Mouse (Mus musculus) lung, postnatal 36 days (tissue): Measurements from ENCODE around the gene Ccr1l1.

ENCODE experiments used
- DNase-seq: peaks from one replicate; pipeline ENCODE4 v3.0.0; 2022; ENCODE audit warnings: mixed read lengths

Ccr1l1 gene

GRCm38 (mm10) chr9:123957911-123958413, 20.2 kb downstream of the Ccr1l1 start:
- no peak for DNase-seq

GRCm38 (mm10) chr9:123956892-123957291, 21.3 kb downstream of the Ccr1l1 start:
- no peak for DNase-seq

DNA sequence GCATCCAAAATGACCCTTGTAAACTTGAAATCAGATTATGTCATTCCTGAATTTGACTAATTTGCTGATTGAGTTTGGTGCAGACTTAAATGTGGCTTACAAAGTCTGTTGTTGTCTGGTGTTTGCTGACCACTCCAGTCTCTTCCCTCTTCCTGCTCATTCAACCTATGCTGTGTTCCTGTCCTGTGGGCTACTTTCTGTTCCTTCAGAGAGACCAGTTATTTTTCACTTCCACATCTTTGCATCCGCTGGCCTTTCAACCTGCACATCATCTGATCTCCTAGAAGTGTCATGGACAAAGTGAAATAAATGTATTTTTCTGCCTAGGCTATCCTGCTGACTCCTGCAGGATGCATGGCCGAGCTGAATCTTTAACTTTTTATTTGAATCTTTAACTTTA, 24.7 kb downstream of the Ccr1l1 start:
- DNase-seq: peak; percentile 19

DNA sequence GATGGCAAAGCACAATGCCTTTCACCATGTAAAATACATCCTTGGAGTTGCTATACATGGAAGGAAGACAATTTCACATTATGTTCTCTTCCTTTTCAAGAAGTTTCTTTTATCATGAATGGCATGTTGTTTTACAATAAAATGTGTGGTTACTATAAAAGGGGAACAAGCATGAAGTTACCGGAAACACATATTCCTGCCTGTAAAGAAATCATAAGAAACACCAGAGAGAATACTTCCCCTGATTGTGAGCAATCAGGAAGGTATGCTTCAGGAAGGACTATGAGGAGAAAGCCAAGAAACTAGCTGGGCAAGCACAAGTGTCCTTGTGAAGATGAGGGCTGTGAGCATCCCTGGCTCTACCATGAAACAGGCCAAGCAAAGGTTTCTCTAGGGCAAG, 27.0 kb downstream of the Ccr1l1 start:
- DNase-seq: no peak

DNA sequence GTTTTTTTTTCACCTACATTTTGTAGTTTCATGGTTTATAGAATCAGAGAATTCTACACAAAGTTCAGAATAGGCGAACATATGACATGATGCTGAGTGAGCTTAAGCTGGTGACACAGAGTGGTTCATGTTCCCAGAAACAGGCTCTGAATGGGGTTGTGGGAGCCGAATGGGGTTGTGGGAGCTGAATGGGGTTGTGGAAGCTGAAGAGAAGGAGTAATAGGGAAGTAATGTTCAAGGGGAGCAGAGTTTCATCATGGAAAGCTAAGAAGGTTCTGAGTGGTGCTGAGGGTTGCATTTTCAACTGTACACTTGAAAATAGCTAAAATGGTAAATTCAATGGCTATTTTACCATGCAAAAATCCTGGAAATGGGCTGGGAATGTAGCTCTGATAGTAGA, 28.8 kb downstream of the Ccr1l1 start:
- peak; percentile 17 for DNase-seq

GRCm38 (mm10) chr9:123947815-123948214, 30.4 kb downstream of the Ccr1l1 start:
- no peak for DNase-seq

DNA sequence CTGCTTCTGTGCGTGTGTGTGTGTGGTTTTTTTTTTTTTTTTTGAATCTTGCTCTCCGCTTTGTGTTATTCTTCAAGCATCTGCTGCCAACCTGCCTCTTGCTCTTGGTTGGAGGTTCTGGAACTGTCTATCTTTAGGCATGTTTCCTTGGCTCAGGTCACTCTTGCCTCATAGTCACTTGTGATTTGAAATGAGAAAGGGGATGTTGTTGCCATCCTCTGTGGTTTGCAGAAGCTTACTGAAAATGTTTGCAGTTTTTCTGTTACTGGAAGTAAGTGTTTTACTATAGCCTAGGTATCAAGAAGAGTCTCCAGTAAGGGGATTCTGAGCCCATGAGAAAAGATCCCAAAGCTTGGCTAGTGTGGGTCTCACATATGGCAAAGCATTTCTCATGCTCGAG, 36.2 kb downstream of the Ccr1l1 start:
- peak; percentile 44 for DNase-seq

GRCm38 (mm10) chr9:123941316-123941715, 36.9 kb downstream of the Ccr1l1 start:
- peak; percentile 59 for DNase-seq

GRCm38 (mm10) chr9:123940628-123941027, 37.6 kb downstream of the Ccr1l1 start:
- no peak for DNase-seq

GRCm38 (mm10) chr9:123940168-123940567, 38.0 kb downstream of the Ccr1l1 start:
- DNase-seq: no peak

DNA sequence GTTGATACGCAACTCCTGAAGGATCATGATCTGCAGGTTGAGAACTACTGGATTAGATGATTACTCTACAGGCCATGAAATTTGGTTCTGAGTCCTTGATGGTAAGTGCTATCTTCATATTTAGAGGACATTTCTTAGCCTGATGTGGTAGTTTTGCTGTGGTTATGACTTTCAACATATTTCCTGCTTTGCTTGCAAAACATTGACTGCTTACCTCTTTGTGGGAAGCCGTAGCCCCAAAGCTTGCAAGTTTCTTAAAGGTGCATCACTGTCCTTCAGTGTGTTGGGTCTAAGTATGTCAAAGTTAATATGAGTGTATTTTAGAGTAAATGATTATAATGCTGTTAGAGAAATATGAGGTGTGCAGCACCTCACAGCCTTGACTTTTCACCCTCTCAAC, 40.2 kb downstream of the Ccr1l1 start:
- DNase-seq: peak; percentile 43

- peak; percentile 44 for DNase-seq
Observed at GRCm38 (mm10) chr9:123936604-123937280, 41.5 kb downstream of the Ccr1l1 start.

- no peak for DNase-seq
Observed at GRCm38 (mm10) chr9:123935776-123936175, 42.4 kb downstream of the Ccr1l1 start.

- no peak for DNase-seq
Observed at GRCm38 (mm10) chr9:123935346-123935745, 42.9 kb downstream of the Ccr1l1 start.

DNA sequence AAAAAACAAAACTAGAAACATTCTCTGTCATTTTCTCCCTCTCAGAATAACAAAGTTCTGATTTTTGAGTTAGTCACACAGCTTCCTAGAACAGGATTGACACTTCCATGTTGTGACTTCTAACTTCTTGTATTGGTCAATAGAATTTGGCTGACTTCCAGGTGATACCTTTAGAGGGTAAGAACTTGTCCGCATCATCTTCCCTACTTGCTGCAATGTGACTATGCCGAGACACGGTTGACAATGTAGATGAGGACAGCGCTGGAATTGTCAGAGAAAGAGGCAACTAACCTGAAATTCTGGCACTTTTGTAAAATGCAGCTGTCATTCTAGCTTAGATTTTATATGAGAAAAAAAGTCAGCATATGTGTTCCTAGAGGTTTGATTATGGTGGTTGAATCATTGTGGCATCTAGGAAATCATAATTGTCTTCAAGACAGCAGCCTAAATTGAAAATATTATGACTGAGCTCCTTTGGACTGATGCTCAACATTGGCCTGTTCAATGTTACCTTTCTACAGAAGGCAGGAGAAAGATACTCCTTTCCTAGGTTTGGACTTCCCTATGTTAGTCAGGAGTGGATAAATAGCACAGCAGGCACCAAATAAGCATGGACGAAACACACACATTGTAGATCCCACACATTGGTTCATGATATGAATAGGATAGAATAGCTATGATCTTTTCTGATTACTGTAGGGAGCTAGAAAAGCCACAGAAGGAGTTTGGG, 44.3 kb downstream of the Ccr1l1 start:
- no peak for DNase-seq

- DNase-seq: no peak
Observed at GRCm38 (mm10) chr9:123932911-123933675, 45.1 kb downstream of the Ccr1l1 start.

DNA sequence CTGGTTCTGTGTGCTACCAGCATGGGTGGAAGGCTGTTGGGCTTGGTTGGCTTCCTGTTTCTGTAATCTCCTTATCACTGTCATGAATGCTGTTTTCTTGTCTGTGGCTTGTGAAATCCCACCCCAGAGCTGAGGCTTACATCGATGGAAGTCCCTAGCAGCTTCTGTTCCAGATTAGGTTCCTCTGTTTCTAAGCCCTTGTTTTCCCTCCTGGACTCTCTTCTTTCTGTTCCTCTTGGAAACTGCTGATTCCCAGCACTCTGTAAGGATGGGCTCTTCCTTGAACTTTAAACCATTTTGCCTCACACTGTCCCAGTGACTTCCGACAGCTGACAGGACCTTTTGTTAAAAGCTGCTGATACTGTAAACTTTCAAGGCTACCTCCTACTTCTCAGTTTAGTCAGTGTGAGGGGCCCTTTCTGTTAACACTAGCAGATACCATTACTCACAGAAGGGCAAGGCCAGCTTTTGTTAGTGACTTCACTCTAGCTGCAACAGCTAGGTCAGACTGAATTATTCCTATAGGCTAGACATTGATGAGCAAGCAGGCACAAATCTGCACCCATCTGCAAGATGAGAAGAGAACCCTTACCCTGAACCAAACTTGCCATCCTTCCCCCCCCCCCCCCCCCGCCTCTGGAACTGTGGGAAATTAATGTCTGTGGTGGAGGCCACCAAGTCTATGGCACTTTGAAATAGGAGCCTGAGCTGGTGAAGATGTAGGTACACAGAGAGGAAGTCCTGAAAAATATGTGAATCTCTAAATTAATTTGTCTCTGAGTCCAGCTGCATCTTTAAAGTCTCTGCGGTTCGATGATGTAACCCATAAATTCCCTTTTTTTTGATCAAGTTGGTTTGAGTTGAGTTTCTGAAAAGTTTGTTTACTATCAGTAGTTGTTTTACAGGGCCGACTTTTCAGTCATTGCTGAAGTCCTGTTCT, 46.2 kb downstream of the Ccr1l1 start:
- DNase-seq: peak; percentile 63

- no peak for DNase-seq
Observed at GRCm38 (mm10) chr9:123930926-123931325, 47.3 kb downstream of the Ccr1l1 start.

GRCm38 (mm10) chr9:123930476-123930875, 47.7 kb downstream of the Ccr1l1 start:
- no peak for DNase-seq

DNA sequence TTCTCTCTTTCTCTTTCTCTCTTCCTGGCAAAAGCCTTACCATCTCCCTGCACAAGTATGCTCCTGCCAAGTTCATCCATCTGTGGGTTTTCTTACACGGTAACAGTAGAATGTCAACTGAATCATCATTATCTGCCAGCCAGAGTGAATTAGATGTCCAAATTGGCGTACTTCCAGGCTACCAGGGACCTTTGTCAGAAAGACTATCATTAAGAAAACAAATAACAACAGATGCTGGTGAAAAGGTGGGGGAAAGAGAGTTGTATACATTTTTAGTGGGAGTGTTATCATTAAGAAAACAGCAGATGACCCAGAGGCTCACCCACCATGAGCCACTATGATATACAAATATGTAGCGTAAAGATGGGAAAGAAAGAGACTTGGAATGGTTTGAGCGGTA, 48.3 kb downstream of the Ccr1l1 start:
- DNase-seq: no peak

DNA sequence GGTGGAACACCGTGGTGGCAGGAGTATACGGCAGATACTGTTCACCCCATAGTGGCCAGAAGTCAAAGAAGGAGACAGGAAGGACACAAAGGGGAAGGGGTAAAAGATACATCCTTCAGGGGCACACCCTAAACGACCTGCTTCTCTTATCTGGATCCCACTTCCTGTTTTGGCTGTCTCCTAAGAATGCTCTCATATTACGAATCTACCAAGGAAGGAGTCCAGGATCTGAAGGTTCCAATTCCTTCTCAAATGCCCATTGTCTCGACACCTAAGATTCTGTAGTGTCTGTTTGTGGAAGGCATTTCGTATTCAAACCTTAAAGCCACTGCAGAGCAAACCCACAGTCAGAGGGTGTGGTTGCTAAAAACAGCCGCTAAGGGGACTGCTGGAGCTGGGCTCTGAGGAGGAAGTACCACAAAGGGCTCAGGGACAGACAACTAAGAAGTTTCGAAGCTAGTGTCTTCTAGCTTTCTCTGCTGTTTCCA, 49.4 kb downstream of the Ccr1l1 start:
- DNase-seq: peak; percentile 67

GRCm38 (mm10) chr9:123928118-123928758, 50.0 kb downstream of the Ccr1l1 start:
- DNase-seq: peak; percentile 78
